Mouse (Mus musculus) ovary, adult 18-20 months (tissue): ENCODE measurements at regions not wholly inside any gene's neighbourhood (a gene's known extent, or its start where the extent isn't known, plus 50 kb on each side); places are given as distances from the start of the nearest gene placed in this dataset.
A peak's percentile ranks its signal among the peaks of the same experiment; 100 is the strongest.
"Not testable (repeated sequence)": the region's sequence is repeated elsewhere in the genome, so short reads cannot be mapped to it uniquely, and the experiment has no call there.

Experiments
- DNase-seq: peaks from one replicate; pipeline ENCODE4 v3.0.0; 2022; ENCODE audit warnings: low spot score, mixed read lengths

DNA sequence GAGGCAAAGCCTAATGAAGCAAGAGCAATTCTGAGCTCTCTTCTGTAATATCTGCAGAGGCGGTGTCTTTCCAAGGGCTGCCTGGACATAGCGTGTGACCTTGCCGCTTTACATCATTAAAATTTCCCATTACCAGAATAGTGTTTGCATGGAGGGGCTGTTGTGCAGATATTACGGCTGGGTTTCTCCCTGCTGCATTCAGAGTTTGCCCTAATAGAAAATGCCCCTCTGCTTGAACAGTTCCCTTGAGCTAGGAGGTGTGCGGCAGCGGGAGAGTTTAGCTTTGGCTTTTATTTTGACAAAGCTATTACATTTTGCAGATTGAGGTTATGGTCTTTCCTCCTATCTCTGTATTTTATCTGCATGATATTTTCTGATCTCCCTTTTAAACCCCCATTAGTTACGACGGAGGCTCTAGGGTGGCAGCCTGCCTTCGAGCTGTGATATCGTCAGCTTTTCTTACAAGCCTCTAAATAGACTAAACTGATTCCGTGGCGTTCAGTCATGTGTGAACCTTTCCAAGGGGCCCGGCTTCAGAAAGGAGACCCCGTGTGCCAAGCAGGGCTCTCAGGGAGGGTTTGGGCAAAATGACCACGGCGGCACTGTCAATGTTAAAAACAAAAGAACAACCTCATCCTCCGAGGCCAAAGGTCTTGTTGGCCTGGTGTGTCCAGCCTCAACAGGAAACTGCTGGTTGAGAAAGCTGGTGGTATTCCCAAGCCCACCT lies 182.2 kb upstream of the Pmfbp1 start:
- DNase-seq: no peak

GRCm38 (mm10) chr8:109312731-109313130 lies 181.1 kb upstream of the Pmfbp1 start:
- DNase-seq: no peak

DNA sequence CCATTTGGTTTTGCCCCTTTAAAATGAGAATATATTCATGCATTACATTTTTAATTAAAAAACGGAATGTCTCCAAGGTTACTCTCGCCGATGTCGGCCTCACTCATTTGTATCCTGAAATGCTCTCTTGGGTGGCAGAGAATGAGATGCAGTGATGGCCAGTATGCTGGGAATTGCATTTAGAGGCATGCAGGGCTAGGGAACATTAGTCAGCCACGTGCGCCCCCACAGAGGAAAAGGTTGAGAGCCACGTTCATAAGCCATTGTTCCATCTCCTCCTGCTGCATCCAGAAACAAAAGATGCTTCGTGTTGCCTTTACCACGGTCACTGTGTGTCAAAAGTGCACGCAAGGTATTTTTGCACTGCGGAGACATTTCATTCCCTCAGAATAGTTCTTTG lies 172.9 kb upstream of the Pmfbp1 start:
- DNase-seq: no peak

- no peak for DNase-seq
These were observed 170.5 kb upstream of the Pmfbp1 start for GRCm38 (mm10) chr8:109323351-109323750.

DNA sequence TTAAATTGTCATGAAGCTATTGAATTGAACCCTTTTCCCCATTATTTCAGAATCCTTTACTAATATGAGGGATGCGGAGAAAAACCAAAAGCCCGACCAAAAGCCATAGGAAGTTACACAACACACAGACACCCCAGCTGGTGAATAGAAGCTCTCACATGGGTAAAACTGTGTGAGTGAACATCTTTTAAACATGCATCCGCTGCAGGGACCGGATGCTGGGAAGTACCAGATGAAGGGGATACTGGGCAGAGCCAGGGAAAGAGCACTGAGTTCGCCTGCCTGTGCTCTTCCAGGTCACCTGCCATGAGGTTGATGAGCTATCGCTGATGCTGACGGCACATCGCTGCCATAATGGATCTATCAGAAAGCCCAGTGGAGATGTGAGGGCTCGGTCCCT lies 169.6 kb upstream of the Pmfbp1 start:
- DNase-seq: no peak

GRCm38 (mm10) chr8:109336203-109336602 lies 157.6 kb upstream of the Pmfbp1 start:
- DNase-seq: no peak

- DNase-seq: no peak
These were observed 155.5 kb upstream of the Pmfbp1 start for GRCm38 (mm10) chr8:109338220-109338835.

DNA sequence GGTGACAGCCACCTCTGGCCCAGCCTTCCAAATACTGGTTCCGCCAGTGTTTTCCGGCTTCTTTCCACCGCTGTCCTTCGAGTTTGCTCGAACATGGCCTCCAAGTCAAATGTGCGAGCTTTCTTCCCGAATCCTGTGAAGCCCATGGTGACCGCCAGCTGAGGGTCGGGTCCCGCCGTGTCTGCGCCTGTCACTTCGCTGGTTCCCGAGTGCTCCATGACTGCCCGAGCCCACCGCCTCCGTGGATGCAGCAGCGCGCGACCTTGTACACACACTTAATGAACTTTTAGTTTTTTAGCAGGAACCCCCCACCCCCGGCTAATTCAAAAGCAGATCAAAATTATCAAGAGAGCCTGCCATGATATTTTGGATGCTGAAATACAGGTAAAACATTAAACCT lies 153.2 kb upstream of the Pmfbp1 start:
- DNase-seq: not testable (repeated sequence)

GRCm38 (mm10) chr8:109355168-109355567 lies 138.7 kb upstream of the Pmfbp1 start:
- DNase-seq: no peak

DNA sequence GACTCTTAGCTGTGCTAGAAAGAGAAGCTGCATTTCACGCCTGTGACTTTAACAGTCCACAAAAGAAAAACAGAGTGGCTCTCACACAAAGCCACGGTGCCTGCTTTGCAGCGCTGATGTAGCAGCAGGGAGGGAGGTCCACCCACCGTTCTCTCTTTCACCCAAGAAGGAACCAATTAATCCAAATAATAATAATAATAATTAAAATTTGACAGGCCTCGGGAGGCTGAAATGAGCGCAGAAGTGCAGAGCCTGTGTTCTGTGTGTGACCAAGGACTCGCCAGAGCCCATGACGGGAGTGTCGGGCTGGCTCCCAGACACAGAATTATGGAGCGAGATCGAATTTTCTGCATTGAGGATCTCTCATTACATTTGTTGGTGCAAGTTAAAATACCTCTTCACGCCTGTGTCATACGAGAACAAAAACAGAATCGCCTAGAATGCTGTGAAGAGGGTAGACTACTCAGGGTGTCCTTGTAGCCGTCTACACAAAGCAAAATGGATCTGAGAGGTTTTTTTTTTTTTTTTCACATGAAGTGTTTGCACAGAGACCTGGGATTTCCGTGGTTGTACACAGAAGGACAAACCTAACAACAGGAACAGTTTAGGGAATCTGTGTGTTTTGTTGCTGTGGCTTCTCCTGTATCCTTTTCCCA lies 134.3 kb upstream of the Pmfbp1 start:
- no peak for DNase-seq

GRCm38 (mm10) chr8:109360081-109360715 lies 133.6 kb upstream of the Pmfbp1 start:
- no peak for DNase-seq

DNA sequence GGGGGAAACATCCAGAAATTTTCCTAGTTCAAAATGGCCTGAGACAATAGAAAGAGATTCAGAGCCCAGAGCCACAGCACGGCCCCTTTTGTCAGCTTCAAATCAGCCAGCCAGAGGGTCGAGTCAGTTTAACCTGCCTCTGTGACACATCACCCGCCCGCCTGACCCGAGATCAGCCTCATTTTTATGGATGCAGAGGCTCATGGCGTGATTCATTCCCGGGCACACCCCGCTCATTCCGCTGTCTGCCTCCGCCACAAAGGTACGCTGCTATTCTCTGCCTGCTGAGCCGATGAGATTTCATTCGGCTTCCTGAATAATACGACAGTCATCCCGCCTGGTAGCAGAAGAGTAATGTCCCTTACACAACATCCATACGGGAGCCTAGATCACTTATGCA lies 132.9 kb upstream of the Pmfbp1 start:
- no peak for DNase-seq

DNA sequence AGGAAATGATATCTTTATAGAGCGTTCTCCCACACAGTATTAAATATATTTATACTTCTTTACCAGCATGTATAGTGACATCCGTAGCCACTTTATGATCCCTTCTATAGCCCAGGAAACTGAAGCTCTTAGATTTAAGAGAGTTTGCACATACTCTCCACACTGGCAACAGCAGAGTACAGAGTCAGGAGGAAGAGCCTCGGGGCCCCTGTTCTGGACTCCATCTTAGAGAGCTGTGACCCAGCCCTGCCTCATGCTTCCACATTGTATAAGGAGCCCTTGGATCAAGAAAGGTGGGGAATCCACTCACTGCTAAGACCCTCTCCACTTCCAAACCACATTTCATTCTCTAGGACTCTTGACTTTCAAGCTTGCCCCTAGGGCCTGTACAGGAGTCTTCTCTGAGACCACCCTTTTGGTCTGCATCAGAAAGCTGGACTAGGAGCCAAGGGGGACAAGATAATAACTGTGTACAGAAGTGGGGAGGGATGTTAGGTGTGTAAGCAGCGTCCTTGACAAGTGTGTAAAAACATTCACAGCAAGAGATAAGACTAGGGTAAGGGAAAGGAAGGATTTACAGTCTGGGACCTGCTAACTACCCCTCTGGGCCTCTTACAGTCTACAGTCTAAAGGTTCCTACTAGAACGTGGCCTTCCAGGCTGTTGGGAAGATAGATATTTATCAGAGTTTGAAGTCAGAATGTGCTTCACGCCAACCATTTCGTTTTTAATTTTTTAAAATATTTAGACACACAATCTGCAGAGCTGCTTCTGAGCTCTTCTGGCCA lies 132.1 kb upstream of the Pmfbp1 start:
- DNase-seq: no peak

- DNase-seq: no peak
These were observed 130.5 kb upstream of the Pmfbp1 start for GRCm38 (mm10) chr8:109363185-109363845.

- no peak for DNase-seq
These were observed 119.8 kb upstream of the Pmfbp1 start for GRCm38 (mm10) chr8:109373977-109374376.

DNA sequence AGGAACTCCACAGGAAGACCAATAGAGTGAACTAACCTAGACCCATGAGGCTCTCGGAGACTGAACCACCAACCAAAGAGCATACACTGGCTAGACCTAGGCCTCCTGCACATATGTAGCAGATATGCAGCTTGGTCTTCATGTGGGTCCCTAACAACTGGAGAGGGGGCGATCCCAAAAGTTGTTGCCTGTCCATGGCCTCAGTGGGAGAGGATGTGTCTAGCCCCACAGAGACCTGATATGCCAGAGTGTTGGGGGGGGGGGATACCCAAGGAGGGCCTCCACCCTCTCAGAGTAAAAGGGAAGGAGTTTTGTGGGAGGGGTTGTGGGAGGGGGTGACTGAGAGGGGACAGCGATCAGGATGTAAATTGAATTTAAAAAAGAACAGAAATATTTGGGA lies 108.9 kb upstream of the Pmfbp1 start:
- no peak for DNase-seq

DNA sequence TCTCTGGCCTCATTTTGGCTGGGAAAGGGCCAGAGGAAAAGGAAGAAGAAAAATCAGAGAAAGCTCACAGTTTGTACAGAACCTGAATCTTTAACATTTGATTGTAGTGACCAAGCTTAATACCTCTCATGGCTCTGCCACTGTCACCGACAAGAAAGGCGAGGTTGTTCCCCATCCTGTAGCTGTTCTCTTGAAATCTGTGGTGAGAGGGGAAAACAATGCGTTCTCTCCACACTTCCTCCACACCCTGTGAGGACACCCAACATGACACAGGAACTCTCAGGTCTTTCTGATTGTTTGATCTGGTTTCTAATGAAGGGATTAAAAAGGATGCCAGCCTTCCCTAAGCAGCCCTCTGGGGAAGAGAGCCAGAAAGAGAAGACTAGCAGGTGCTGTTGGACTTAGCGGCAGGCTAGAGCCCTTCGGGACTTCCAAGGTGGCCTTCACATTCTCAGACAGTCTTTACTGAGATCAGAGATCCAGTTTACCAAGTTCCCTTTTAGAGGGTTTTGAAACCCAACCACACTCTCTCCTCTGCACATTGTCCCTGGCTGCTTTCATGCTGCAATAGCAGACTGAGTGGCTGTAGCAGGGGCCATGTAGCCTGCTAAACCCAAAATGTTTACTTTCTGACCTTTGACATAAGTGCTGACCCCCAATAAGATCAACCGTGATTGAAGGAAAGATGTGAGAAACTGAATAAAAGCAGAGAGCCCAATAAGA lies 98.5 kb upstream of the Pmfbp1 start:
- no peak for DNase-seq

DNA sequence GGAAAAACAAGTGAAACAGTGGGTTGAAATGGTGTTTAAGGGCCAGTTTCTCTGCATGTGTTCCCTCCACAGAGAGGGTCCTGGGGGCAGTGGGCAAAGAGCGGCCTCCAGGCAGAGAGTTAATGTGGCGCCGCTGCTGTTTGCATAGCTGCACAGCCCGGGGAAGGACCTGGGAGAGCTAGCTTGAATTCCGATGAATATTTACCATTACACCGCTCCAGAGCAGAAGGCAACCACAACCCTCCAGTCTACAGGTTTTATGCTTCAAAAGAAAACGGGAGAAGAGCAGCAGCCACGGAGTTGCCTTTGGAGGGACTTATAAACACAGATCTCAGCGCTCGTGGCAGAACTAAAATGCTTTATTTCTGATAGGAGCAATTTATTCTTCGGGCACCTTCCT lies 94.2 kb upstream of the Pmfbp1 start:
- no peak for DNase-seq

DNA sequence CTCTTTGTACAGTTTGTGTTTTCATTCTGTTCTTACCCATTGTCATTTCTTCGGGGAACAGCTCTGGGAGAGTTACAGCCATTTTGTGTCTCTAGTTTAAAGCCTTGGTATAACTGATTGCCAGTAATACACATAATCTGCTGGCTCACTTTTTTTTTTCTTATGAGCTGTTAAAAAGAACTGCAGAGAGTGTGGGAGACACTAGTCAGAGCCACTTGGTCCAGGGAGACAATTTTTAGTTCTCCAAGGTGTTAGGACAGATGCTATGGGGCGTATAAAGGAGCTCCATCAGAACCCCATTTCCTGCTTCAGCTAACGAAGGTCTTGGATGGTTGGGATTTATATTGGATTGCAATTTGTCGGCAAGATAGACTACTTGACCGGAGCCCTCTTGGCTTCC lies 93.6 kb upstream of the Pmfbp1 start:
- DNase-seq: no peak

DNA sequence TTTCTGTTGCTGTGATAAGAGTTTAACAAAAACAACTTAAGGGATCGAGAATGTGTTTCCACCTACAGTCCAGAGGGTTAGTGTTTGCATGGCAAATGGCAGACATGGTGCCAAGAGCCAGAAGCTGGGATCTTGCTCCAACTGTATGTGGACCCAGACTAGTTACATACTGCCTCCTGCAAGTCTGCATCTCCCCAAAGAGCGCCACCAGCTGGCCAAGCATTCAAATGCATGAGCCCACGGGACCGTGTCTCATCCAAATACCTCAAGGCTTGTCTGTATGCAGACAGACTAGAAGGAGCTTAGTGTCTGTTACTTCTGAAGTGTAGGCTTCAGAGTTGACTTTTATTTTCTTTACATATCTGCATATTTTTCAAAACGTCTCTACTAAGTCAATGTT lies 85.9 kb upstream of the Pmfbp1 start:
- DNase-seq: no peak

GRCm38 (mm10) chr8:109410531-109410930 lies 83.3 kb upstream of the Pmfbp1 start:
- DNase-seq: peak; percentile 15
